Mouse (Mus musculus): ENCODE results near the gene Crb3.

- TF ChIP-seq CTCF (conservative IDR thresholded peaks at IDR 0.05 in 1 of 2, IDR thresholded peaks at IDR 0.05 in 1 of 2; ENCODE audit: low read depth in 2 of 2, low read length in 2 of 2) (no peak), ETS1 (conservative IDR thresholded peaks at IDR 0.05; ENCODE audit: low read depth, low read length) (no peak), RAD21 (IDR thresholded peaks at IDR 0.05; ENCODE audit: low read depth, low read length) (no peak), POLR2A (IDR thresholded peaks at IDR 0.05; ENCODE audit: low read depth, low read length) (no peak), USF1 (IDR thresholded peaks at IDR 0.05; ENCODE audit: low read depth, low read length) (no peak), SIN3A (IDR thresholded peaks at IDR 0.05; ENCODE audit: low read length) (no peak), MAX (IDR thresholded peaks at IDR 0.05; ENCODE audit: low read length) (no peak)
These were observed 22.4 kb downstream of the Crb3 start for GRCm38 (mm10) chr17:57081234-57081842.

All from CH12.LX (cell line).